Mouse (Mus musculus) neural tube, embryonic 12.5 days (tissue): ENCODE results near the gene 2700081O15Rik. TPM values are rescaled to one million over a fixed set of nuclear protein-coding genes. Genes with fewer than 3 reads are reported as not detected.

Experiments used
- ATAC-seq: fragments of 200-750 bp; cut with Nextera tagmentation; 2 replicates; pipeline ENCODE4 v1.8.0; 2017; ENCODE audit warnings: low read depth, mild to moderate bottlenecking, moderate TSS enrichment, moderate library complexity; ENCODE audit not compliant: low FRiP score
- H3K27ac ChIP-seq: fragments of 300-500 bp; sonication (generic); 2 replicates; pipeline ENCODE4 v1.5.1; 2016
- H3K27me3 ChIP-seq: fragments of 300-500 bp; sonication (generic); replicated peaks from 2 replicates; pipeline ENCODE4 v1.6.1; 2016; ENCODE audit warnings: mild to moderate bottlenecking
- H3K36me3 ChIP-seq: fragments of 300-500 bp; sonication (generic); 2 replicates; pipeline ENCODE4 v1.6.1; 2016; ENCODE audit warnings: mild to moderate bottlenecking
- H3K4me1 ChIP-seq: fragments of 300-500 bp; sonication (generic); 2 replicates; pipeline ENCODE4 v1.6.1; 2016
- H3K4me2 ChIP-seq: fragments of 300-500 bp; sonication (generic); replicated peaks from 2 replicates; pipeline ENCODE4 v1.6.1; 2016; ENCODE audit warnings: mild to moderate bottlenecking
- H3K4me3 ChIP-seq: fragments of 300-500 bp; sonication (generic); 2 replicates; pipeline ENCODE4 v1.5.1; 2016
- H3K9ac ChIP-seq: fragments of 300-500 bp; sonication (generic); 2 replicates; pipeline ENCODE4 v1.6.1; 2016; ENCODE audit warnings: mild to moderate bottlenecking
- H3K9me3 ChIP-seq: fragments of 300-500 bp; sonication (generic); 2 replicates; pipeline ENCODE4 v1.6.1; 2016; ENCODE audit warnings: mild to moderate bottlenecking
- WGBS: fragments of 180-500 bp; shearing (Covaris S2); methylation state at CpG from one replicate; pipeline ENCODE4 v1.1.7; 2016; 5-methylcytosine and 5-hydroxymethylcytosine counted together
- polyA plus RNA-seq: library from polyadenylated mRNA; unstranded; fragments of >200 nt; fragmentation: Nextera tagmentation; extraction: Ambion mirVana; gene quantifications from 2 replicates; pipeline ENCODE4 v1.2.1, GENCODE M21; 2016

Gene 2700081O15Rik
- polyA plus RNA-seq, 1 experiment from 2014 or later: 22.7 TPM

DNA sequence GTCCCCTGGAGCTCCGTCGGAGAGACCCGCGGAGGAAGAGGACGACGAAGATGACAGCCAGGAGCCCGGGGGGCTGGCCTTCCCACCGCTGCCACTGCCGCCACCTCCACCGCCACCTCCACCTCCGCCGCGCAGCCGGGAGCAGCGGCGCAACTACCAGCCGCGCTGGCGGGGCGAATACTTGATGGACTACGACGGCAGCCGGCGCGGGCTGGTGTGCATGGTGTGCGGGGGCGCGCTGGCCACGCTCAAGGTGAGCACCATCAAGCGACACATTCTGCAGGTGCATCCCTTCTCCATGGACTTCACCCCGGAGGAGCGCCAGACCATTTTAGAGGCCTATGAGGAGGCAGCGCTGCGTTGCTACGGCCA lies 5.2 kb downstream of the 2700081O15Rik start:
- Histone ChIP-seq H3K9me3 (no peaks in the 10 kb centered on the region), H3K27me3 (no peaks in the 10 kb centered on the region), H3K4me1 (peaks cover 64% of the 10 kb centered on the region), H3K9ac (peak overlapping the region; percentile 71), H3K27ac (peak overlapping the region; percentile 88), H3K36me3 (peaks cover 68% of the 10 kb centered on the region), H3K4me3 (peak overlapping the region; percentile 38), H3K4me2 (peak overlapping the region; percentile 83)
- ATAC-seq: no peak
- WGBS: 5% methylated on average over 35 of the region's 35 CpGs

DNA sequence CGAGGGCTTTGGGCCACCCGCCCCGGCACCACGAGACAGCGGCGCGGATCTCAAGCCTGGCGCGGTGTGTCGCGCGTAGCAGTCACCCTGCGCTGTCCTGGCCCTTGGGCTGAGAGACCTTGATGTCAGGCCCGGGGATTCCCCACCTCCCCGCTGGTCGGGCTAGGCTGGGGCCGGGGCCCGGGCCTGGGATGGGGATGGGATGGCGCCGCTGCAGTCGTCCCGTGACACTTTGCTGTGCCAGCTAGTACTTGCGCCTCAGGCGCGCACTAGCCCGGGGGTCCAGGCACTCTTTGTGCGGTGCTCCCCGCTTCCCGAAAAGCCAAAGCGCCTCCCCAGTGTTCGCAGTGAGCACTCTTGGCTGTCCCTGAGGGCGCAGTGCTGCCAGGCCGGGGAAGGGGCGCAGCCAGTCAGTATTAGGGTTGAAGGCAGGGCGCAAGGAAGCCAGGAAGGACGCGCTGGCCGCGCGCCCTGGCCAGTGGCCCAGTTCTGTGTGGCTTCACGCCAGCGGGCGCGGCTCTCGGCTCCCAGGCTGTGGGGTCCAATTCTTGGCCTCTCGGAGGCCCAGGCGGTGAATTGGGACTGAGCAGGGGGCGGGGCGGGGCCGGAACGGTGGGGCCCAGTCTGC lies 5.7 kb downstream of the 2700081O15Rik start:
- Histone ChIP-seq H3K9ac (peak overlapping the region; percentile 71), H3K4me1 (peaks cover 64% of the 10 kb centered on the region), H3K36me3 (peaks cover 73% of the 10 kb centered on the region), H3K27me3 (no peaks in the 10 kb centered on the region), H3K9me3 (no peaks in the 10 kb centered on the region), H3K4me2 (peak overlapping the region; percentile 83), H3K4me3 (peak overlapping the region; percentile 38), H3K27ac (peak overlapping the region; percentile 88)
- WGBS: 9% methylated on average over 51 of the region's 51 CpGs
- peak; percentile 26 for ATAC-seq

DNA sequence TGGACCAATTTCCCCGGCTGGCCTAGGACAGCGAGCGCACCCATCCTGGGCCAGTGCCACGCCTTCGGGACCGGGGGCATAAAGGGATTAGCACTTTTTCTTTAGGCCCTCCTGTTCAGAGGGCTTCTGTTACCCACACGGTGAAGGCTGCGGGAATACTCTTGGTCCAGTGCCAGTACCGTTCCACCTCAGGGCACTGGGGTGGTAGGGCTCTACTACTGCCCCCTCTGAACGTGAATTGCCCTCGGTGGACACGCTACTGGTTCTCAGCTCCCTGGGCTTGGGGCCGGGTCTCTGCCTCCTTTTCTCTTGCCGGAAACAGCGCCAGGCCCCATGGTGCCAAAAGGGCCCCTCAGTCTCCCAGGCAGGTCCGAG lies 6.2 kb downstream of the 2700081O15Rik start:
- 20% methylated on average over 16 of the region's 16 CpGs for WGBS
- no peak for ATAC-seq

DNA sequence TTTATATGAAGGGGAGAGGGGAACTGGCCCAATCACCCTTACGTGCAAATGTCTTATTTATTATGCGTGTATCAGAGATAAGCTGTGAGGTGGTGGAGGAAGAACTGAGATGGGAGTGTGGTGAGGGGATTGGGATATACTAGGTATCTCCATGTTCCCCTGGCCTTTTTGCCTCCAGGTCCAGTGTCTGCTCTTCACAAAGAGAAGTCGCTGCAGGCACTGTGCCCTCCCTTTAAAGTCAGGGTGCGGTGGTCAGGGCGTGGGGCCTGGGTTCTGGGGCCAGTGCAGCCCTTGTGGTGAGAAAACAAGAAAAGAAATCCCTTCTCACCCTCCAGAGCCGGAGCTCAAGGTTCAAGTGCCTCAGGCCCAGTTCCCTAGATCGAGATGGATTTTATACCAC lies 6.7 kb downstream of the 2700081O15Rik start:
- peaks cover 60% of the 10 kb centered on the region for H3K4me1 ChIP-seq
- 62% methylated on average over 7 of the region's 7 CpGs for WGBS
- no peak for ATAC-seq

More for the DNA sequence above, 6.2 kb downstream of the 2700081O15Rik start:
- Histone ChIP-seq H3K4me1 (peaks cover 64% of the 10 kb centered on the region), H3K9ac (peak overlapping the region; percentile 71), H3K27ac (peak overlapping the region; percentile 88), H3K4me2 (peak overlapping the region; percentile 83), H3K36me3 (peaks cover 78% of the 10 kb centered on the region), H3K27me3 (no peaks in the 10 kb centered on the region), H3K9me3 (no peaks in the 10 kb centered on the region), H3K4me3 (peak overlapping the region; percentile 38)

DNA sequence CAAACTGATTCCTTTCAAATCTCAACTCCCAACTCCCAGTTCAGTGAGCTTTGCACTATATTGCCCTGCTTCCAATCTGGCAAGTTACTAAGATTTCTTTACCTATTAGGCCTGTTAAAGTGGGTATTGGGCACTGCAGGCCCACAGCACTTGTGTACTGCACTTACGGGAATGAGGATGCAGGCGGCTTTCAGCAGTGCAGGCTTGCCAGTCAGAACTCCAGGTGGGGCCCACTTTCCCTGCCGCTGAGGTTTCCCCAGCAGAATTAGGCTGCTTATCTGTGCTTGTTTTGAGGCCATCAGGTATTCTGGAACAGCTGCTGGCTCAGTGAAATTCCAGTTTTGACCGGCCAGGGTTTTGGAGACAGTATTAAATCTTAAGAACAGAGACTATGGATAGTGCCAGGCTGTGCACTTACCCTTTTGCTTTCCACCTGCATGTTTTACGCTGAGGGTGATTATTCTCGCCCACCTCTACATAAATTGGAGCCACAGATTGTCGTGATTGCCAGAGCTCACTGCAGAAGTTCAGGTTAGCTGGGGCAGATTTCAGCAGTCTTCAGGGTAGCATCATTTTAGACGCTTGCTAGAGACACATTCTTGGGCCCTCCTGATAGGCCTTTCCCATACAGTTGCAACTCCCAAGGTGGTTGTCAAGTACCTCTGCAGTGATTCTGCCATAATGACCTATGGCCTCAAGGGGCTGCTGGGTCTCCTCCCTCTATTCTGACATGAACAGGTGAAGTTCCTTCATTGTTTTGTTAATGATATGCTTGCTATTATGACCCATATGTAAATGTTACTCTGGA lies 7.4 kb downstream of the 2700081O15Rik start:
- peaks cover 53% of the 10 kb centered on the region for H3K4me1 ChIP-seq
- no peak overlapping the region for H3K27ac ChIP-seq
- no peak overlapping the region for H3K4me3 ChIP-seq
- no peaks in the 10 kb centered on the region for H3K9me3 ChIP-seq
- 70% methylated on average over 8 of the region's 8 CpGs for WGBS
- no peak for ATAC-seq
- H3K4me2 ChIP-seq: peak overlapping the region; percentile 83
- H3K27me3 ChIP-seq: no peaks in the 10 kb centered on the region
- H3K9ac ChIP-seq: peak overlapping the region; percentile 33; the same call in 1 of the 2 replicates
- H3K36me3 ChIP-seq: peaks cover 87% of the 10 kb centered on the region

More for the DNA sequence above, 6.7 kb downstream of the 2700081O15Rik start:
- H3K4me2 ChIP-seq: peak overlapping the region; percentile 83
- peaks cover 81% of the 10 kb centered on the region for H3K36me3 ChIP-seq
- no peaks in the 10 kb centered on the region for H3K27me3 ChIP-seq
- H3K9ac ChIP-seq: peak overlapping the region; percentile 71
- H3K9me3 ChIP-seq: no peaks in the 10 kb centered on the region
- peak overlapping the region; percentile 38; the same call in 1 of the 2 replicates for H3K4me3 ChIP-seq
- 0 out of 2 replicates have a peak overlapping the region, but pooled peaks have one; percentile 88 for H3K27ac ChIP-seq

DNA sequence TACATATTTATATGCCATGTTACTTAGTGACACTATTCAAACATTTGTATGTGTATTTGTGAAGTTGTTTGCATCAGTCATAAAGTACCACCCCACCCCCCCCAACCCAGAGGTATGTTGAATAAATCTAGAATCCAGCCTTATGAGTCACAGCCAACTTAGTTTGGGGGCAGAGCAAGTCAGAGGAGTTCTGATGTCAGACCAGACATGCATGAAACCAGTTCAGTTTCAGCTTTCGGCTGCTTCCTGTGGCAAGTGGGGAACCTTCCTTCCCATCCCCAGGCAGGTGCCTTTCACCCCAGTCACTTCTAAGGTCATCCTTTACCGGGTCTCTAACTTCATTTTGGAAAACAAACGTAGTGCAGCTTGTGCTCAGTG lies 8.0 kb downstream of the 2700081O15Rik start:
- ATAC-seq: no peak
- Histone ChIP-seq H3K4me1 (peaks cover 47% of the 10 kb centered on the region), H3K36me3 (peaks cover 84% of the 10 kb centered on the region), H3K27me3 (no peaks in the 10 kb centered on the region), H3K27ac (no peak overlapping the region), H3K9ac (no peak overlapping the region), H3K4me2 (no peak overlapping the region), H3K9me3 (no peaks in the 10 kb centered on the region), H3K4me3 (no peak overlapping the region)
- 66% methylated on average over 3 of the region's 3 CpGs for WGBS

DNA sequence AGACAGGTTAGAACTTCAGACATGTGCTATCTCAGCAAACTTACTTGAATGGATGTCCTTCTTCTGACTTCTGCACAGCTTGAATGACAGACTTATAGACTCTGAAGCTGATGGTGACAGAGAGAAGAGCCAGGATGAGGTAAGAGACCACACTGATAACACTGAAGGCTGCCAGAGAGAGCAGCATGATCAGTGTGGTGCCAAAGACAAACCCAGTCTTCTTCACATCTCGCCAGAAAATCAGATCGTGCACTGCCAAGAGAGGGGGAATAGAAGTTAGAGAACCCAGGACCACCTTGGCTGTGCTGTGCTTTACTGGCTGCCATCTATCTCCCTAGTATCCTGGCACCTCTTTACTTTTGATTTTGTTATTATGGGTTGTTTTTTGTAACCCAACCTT lies 17.5 kb downstream of the 2700081O15Rik start:
- H3K27me3 ChIP-seq: no peaks in the 10 kb centered on the region
- H3K4me1 ChIP-seq: no peaks in the 10 kb centered on the region
- H3K9me3 ChIP-seq: no peaks in the 10 kb centered on the region
- no peak overlapping the region for H3K9ac ChIP-seq
- no peak overlapping the region for H3K4me2 ChIP-seq
- H3K36me3 ChIP-seq: peaks cover 51% of the 10 kb centered on the region
- ATAC-seq: no peak
- H3K4me3 ChIP-seq: no peak overlapping the region
- H3K27ac ChIP-seq: no peak overlapping the region
- 96% methylated on average over 2 of the region's 2 CpGs for WGBS

DNA sequence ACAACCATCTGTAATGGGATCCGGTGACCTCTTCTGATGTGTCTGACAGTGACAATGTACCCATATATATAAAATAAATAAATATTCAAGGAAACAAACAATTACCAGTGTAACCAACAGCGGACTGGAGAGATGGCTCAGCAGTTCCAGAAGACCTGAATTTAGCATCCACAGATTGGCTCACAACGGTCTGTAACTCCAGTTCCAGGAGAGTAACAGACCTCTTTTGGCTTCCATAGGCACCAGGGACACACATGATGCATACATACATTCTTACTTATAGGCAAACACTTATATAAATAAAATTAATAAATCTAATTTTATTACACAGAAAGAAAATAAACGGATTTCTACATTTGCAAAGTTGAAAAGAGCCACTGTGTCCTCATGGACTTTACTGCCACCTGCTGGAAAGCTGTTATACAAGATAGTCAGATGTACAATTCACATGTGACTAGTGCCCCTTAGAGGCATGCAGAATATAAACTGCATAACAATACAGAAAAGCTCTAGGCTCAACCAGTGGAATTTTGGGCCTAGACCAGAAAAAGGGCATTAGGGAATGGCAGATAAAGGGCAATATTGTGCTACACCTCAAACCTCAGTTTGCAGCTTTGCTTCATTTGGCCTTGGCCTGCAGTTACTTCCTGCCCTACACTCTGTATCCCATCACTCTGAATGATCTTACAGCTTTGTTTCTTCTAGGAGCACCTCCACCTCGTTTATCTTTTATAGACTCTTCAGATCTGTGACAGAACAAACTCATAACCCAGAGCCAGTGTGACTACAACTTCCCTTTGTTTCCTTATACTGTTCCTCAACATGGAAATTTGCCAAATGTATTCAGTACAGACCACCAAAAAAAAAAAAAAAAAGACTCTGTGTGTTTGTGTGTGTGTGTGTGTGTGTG lies 18.9 kb downstream of the 2700081O15Rik start:
- WGBS: 79% methylated on average over 5 of the region's 5 CpGs
- Histone ChIP-seq H3K4me1 (peaks cover under 1% of the 10 kb centered on the region; the same call in 1 of the 2 replicates), H3K36me3 (peaks cover 38% of the 10 kb centered on the region), H3K27me3 (no peaks in the 10 kb centered on the region), H3K9me3 (no peaks in the 10 kb centered on the region), H3K9ac (no peak overlapping the region), H3K4me2 (no peak overlapping the region), H3K4me3 (no peak overlapping the region), H3K27ac (no peak overlapping the region)
- no peak for ATAC-seq

DNA sequence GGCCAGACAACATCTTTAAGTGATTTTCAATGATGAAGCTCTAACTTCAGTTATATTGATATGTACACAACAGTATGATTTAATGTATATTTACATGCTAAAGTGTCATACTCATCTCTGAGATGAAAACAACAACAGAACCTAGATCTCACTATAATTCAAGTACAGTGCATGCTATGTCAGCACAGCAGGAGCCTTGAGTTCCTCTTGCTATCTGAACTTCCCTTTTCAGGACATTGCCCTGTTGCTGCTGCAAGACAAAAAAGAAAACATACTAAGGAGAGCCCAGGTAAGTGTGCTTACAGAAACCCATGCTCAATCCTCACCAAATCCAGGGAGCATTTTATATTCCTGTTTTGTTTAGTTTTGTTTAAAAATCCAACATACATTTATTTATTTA lies 20.9 kb downstream of the 2700081O15Rik start:
- H3K4me2 ChIP-seq: no peak overlapping the region
- no peak overlapping the region for H3K27ac ChIP-seq
- H3K27me3 ChIP-seq: no peaks in the 10 kb centered on the region
- no peaks in the 10 kb centered on the region for H3K9me3 ChIP-seq
- no peak overlapping the region for H3K9ac ChIP-seq
- peaks cover 19% of the 10 kb centered on the region for H3K36me3 ChIP-seq
- H3K4me1 ChIP-seq: peaks cover 3% of the 10 kb centered on the region; the same call in 1 of the 2 replicates
- no peak for ATAC-seq
- H3K4me3 ChIP-seq: no peak overlapping the region

DNA sequence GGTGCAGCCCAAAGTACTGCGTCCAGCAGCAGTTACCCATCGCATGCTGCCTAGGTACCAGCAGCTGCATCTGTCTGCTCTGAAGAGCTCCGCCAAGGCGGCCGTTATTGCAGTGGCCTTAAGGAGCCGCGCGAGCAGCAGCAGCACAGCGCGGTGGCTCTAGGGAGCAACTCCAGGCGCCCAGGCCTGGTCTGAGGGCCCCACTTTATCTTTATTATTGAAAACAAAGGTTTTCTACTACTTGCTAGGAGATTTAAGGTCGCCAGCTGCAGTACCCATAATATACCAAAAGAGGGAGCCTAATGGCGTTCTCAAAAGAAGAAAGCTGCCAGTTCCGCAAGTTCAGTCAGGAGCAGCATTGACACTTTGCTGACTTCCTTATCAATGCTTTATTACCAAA lies 24.1 kb downstream of the 2700081O15Rik start:
- 0 out of 2 replicates have a peak overlapping the region, but pooled peaks have one; percentile 23 for H3K27ac ChIP-seq
- no peak for ATAC-seq
- peaks cover 3% of the 10 kb centered on the region; the same call in 1 of the 2 replicates for H3K4me1 ChIP-seq
- H3K4me2 ChIP-seq: no peak overlapping the region
- peaks cover 10% of the 10 kb centered on the region; the same call in 1 of the 2 replicates for H3K36me3 ChIP-seq
- WGBS: 54% methylated on average over 14 of the region's 14 CpGs
- H3K9me3 ChIP-seq: no peaks in the 10 kb centered on the region
- H3K9ac ChIP-seq: no peak overlapping the region
- H3K4me3 ChIP-seq: no peak overlapping the region
- H3K27me3 ChIP-seq: no peaks in the 10 kb centered on the region

DNA sequence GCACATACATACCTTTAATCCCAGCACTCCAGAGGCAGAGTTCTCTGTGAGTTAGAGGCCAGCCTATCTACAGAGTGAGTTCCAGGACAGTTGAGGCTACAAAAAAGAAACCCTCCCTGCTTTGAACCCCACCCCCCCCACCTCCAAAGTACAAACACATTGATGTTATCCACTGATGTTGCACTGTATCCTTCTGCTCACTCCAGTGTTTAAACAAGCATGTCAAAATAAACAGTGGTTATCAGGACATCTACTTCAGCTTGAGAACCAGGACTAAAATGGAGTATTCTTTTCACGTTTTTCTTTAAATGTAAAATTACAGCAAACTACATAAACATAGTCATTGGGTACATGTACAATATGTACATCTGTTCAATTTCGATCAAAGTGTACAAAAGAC lies 27.7 kb downstream of the 2700081O15Rik start:
- ATAC-seq: no peak
- Histone ChIP-seq H3K4me1 (peaks cover 3% of the 10 kb centered on the region; the same call in 1 of the 2 replicates), H3K4me2 (no peak overlapping the region), H3K9me3 (no peaks in the 10 kb centered on the region), H3K27me3 (no peaks in the 10 kb centered on the region), H3K36me3 (peaks cover 13% of the 10 kb centered on the region; the same call in 1 of the 2 replicates), H3K27ac (no peak overlapping the region), H3K4me3 (no peak overlapping the region), H3K9ac (no peak overlapping the region)
- WGBS: 97% methylated on average over 2 of the region's 2 CpGs

DNA sequence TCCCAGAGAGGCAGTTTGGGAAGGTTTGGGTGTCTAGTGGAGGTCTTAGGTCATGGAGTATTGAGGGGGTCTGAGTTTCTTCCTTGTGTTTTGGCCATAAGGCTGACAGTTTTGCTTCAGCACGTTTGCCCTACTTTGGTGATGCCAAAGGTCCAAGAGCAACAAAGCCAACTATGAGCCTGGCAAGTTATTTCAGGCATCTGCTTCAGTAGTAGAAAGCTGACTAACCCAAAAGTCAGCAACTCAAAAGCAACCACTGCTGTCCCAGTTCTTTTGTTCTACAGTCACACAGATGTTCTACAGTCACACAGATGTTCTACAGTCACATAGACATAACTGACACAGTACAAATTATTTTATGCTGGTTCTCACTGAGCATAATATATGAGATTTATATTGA lies 28.2 kb downstream of the 2700081O15Rik start:
- Histone ChIP-seq H3K27me3 (no peaks in the 10 kb centered on the region), H3K27ac (no peak overlapping the region), H3K4me1 (peaks cover 3% of the 10 kb centered on the region; the same call in 1 of the 2 replicates), H3K9ac (no peak overlapping the region), H3K9me3 (no peaks in the 10 kb centered on the region), H3K4me2 (no peak overlapping the region), H3K36me3 (peaks cover 13% of the 10 kb centered on the region; the same call in 1 of the 2 replicates), H3K4me3 (no peak overlapping the region)
- no peak for ATAC-seq
- 75% methylated on average over 1 of the region's 1 CpGs for WGBS
